Mouse (Mus musculus): Measurements from ENCODE around the gene Zfp263. TPM values are rescaled to one million over a fixed set of nuclear protein-coding genes. Genes with fewer than 3 reads are reported as not detected.
A peak's percentile ranks its signal among the peaks of the same experiment; 100 is the strongest.

The Zfp263 gene
- polyA plus RNA-seq, 1 experiment from 2014 or later = 48.8 TPM

- peak overlapping the region; percentile 86 for H3K9ac ChIP-seq
- under 1% methylated on average over 32 of the region's 32 CpGs for WGBS
Measured at GRCm38 (mm10) chr16:3744186-3744700, 350 bp downstream of the Zfp263 start.

GRCm38 (mm10) chr16:3745656-3746055 lies 1.8 kb downstream of the Zfp263 start:
- ATAC-seq (ENCODE audit: borderline replicate concordance, extremely low read depth, low FRiP score, low TSS enrichment) = no peak
- no peak overlapping the region for H3K27ac ChIP-seq
- H3K4me1 ChIP-seq = peaks cover 17% of the 10 kb centered on the region
- H3K9ac ChIP-seq = no peak overlapping the region
- peaks cover 15% of the 10 kb centered on the region; the same call in 1 of the 2 replicates for H3K9me3 ChIP-seq
- 92% methylated on average over 4 of the region's 4 CpGs for WGBS
- H3K36me3 ChIP-seq = peaks cover 47% of the 10 kb centered on the region
- H3K4me2 ChIP-seq = peak overlapping the region; percentile 80
- H3K4me3 ChIP-seq = peak overlapping the region; percentile 84
- no peaks in the 10 kb centered on the region for H3K27me3 ChIP-seq

More at GRCm38 (mm10) chr16:3744186-3744700, 350 bp downstream of the Zfp263 start:
- Histone ChIP-seq H3K9me3 (peaks cover 7% of the 10 kb centered on the region; the same call in 1 of the 2 replicates), H3K36me3 (peaks cover 33% of the 10 kb centered on the region), H3K4me1 (peaks cover 17% of the 10 kb centered on the region), H3K4me3 (peak overlapping the region; percentile 84), H3K27me3 (no peaks in the 10 kb centered on the region), H3K4me2 (peak overlapping the region; percentile 80), H3K27ac (peak overlapping the region; percentile 93)
- ATAC-seq (ENCODE audit: borderline replicate concordance, extremely low read depth, low FRiP score, low TSS enrichment) = no peak; the same call in 1 of the 2 replicates

GRCm38 (mm10) chr16:3748976-3749375 lies 5.1 kb downstream of the Zfp263 start:
- no peak overlapping the region for H3K9ac ChIP-seq
- no peak overlapping the region for H3K4me2 ChIP-seq
- peaks cover 68% of the 10 kb centered on the region for H3K36me3 ChIP-seq
- peaks cover 17% of the 10 kb centered on the region for H3K4me1 ChIP-seq
- no peak overlapping the region for H3K4me3 ChIP-seq
- peaks cover 15% of the 10 kb centered on the region; the same call in 1 of the 2 replicates for H3K9me3 ChIP-seq
- 100% methylated on average over 3 of the region's 3 CpGs for WGBS
- no peaks in the 10 kb centered on the region for H3K27me3 ChIP-seq
- no peak overlapping the region for H3K27ac ChIP-seq
- ATAC-seq (ENCODE audit: borderline replicate concordance, extremely low read depth, low FRiP score, low TSS enrichment) = no peak

GRCm38 (mm10) chr16:3771603-3772002 lies 27.7 kb downstream of the Zfp263 start:
- no peaks in the 10 kb centered on the region for H3K36me3 ChIP-seq
- H3K27ac ChIP-seq = no peak overlapping the region
- no peak overlapping the region for H3K9ac ChIP-seq
- 90% methylated on average over 4 of the region's 4 CpGs for WGBS
- no peaks in the 10 kb centered on the region for H3K4me1 ChIP-seq
- no peaks in the 10 kb centered on the region for H3K27me3 ChIP-seq
- no peak overlapping the region for H3K4me3 ChIP-seq
- H3K4me2 ChIP-seq = no peak overlapping the region
- ATAC-seq (ENCODE audit: borderline replicate concordance, extremely low read depth, low FRiP score, low TSS enrichment) = no peak
- no peaks in the 10 kb centered on the region for H3K9me3 ChIP-seq

- 74% methylated on average over 3 of the region's 3 CpGs for WGBS
- no peak overlapping the region for H3K4me2 ChIP-seq
- no peak overlapping the region for H3K27ac ChIP-seq
- H3K27me3 ChIP-seq = no peaks in the 10 kb centered on the region
- no peaks in the 10 kb centered on the region for H3K4me1 ChIP-seq
- H3K9ac ChIP-seq = no peak overlapping the region
- H3K9me3 ChIP-seq = no peaks in the 10 kb centered on the region
- H3K36me3 ChIP-seq = no peaks in the 10 kb centered on the region
- no peak for ATAC-seq (ENCODE audit: borderline replicate concordance, extremely low read depth, low FRiP score, low TSS enrichment)
- H3K4me3 ChIP-seq = no peak overlapping the region
Measured at GRCm38 (mm10) chr16:3776365-3776764, 32.5 kb downstream of the Zfp263 start.

GRCm38 (mm10) chr16:3777986-3778385 lies 34.1 kb downstream of the Zfp263 start:
- Histone ChIP-seq H3K27me3 (no peaks in the 10 kb centered on the region), H3K4me2 (no peak overlapping the region), H3K27ac (no peak overlapping the region), H3K9ac (no peak overlapping the region), H3K36me3 (no peaks in the 10 kb centered on the region), H3K9me3 (no peaks in the 10 kb centered on the region), H3K4me1 (no peaks in the 10 kb centered on the region), H3K4me3 (no peak overlapping the region)
- WGBS = 55% methylated on average over 3 of the region's 3 CpGs
- ATAC-seq (ENCODE audit: borderline replicate concordance, extremely low read depth, low FRiP score, low TSS enrichment) = no peak

GRCm38 (mm10) chr16:3781237-3781636 lies 37.3 kb downstream of the Zfp263 start:
- H3K9ac ChIP-seq = no peak overlapping the region
- no peaks in the 10 kb centered on the region for H3K36me3 ChIP-seq
- no peaks in the 10 kb centered on the region for H3K4me1 ChIP-seq
- no peaks in the 10 kb centered on the region for H3K9me3 ChIP-seq
- no peaks in the 10 kb centered on the region for H3K27me3 ChIP-seq
- ATAC-seq (ENCODE audit: borderline replicate concordance, extremely low read depth, low FRiP score, low TSS enrichment) = no peak
- H3K4me3 ChIP-seq = no peak overlapping the region
- H3K27ac ChIP-seq = no peak overlapping the region
- H3K4me2 ChIP-seq = no peak overlapping the region

GRCm38 (mm10) chr16:3788394-3788793 lies 44.5 kb downstream of the Zfp263 start:
- no peak overlapping the region for H3K27ac ChIP-seq
- ATAC-seq (ENCODE audit: borderline replicate concordance, extremely low read depth, low FRiP score, low TSS enrichment) = no peak
- H3K4me1 ChIP-seq = no peaks in the 10 kb centered on the region
- H3K9ac ChIP-seq = no peak overlapping the region
- no peaks in the 10 kb centered on the region for H3K9me3 ChIP-seq
- no peak overlapping the region for H3K4me2 ChIP-seq
- H3K4me3 ChIP-seq = no peak overlapping the region
- H3K27me3 ChIP-seq = no peaks in the 10 kb centered on the region
- no peaks in the 10 kb centered on the region for H3K36me3 ChIP-seq

Other genes starting within 250 kb of the Zfp263 start
- not detected in 2 replicates for gene Olfr161, start 153.1 kb upstream of the Zfp263 start, polyA plus RNA-seq (2015; fragmentation: Nextera tagmentation; extraction: Ambion mirVana)
- 0.15 TPM in 1 of 2 replicates, not detected in the other for gene Mefv, start 26.0 kb upstream of the Zfp263 start, polyA plus RNA-seq (2015; fragmentation: Nextera tagmentation; extraction: Ambion mirVana)
- gene Olfr15, start 86.8 kb downstream of the Zfp263 start, polyA plus RNA-seq (2015; fragmentation: Nextera tagmentation; extraction: Ambion mirVana) = not detected in 2 replicates
- gene Zfp174, start 103.2 kb downstream of the Zfp263 start, polyA plus RNA-seq (2015; fragmentation: Nextera tagmentation; extraction: Ambion mirVana) = 1.1 and 1.3 TPM in 2 replicates
- gene Naa60, start 128.3 kb downstream of the Zfp263 start, polyA plus RNA-seq (2015; fragmentation: Nextera tagmentation; extraction: Ambion mirVana) = 46.6 and 49.7 TPM in 2 replicates
- gene Zfp597, start 140.5 kb downstream of the Zfp263 start, polyA plus RNA-seq (2015; fragmentation: Nextera tagmentation; extraction: Ambion mirVana) = 6.4 and 6.8 TPM in 2 replicates
- gene Gm20695, start 140.6 kb downstream of the Zfp263 start, polyA plus RNA-seq (2015; fragmentation: Nextera tagmentation; extraction: Ambion mirVana) = 1.1 and 1.4 TPM in 2 replicates
- 8.7 and 8.9 TPM in 2 replicates for gene 1700037C18Rik, start 164.6 kb downstream of the Zfp263 start, polyA plus RNA-seq (2015; fragmentation: Nextera tagmentation; extraction: Ambion mirVana)
- 21.7 and 25.6 TPM in 2 replicates for gene Cluap1, start 164.7 kb downstream of the Zfp263 start, polyA plus RNA-seq (2015; fragmentation: Nextera tagmentation; extraction: Ambion mirVana)
- gene Nlrc3, start 232.5 kb downstream of the Zfp263 start, polyA plus RNA-seq (2015; fragmentation: Nextera tagmentation; extraction: Ambion mirVana) = 1.9 and 2.0 TPM in 2 replicates

All from lung, embryonic 15.5 days (tissue).